Mouse (Mus musculus) embryonic facial prominence, embryonic 12.5 days (tissue): Measurements from ENCODE around the gene Gm20662. TPM values are rescaled to one million over a fixed set of nuclear protein-coding genes. Genes with fewer than 3 reads are reported as not detected.

Experiments
- ATAC-seq: fragments of 200-750 bp; cut with Nextera tagmentation; 2 replicates; pipeline ENCODE4 v1.8.0; 2017; ENCODE audit not compliant: insufficient number of reproducible peaks, insufficient read depth, low FRiP score, low TSS enrichment
- H3K27ac ChIP-seq: fragments of 300-500 bp; sonication (generic); 2 replicates; pipeline ENCODE4 v1.5.1; 2016; ENCODE audit warnings: mild to moderate bottlenecking
- H3K27me3 ChIP-seq: fragments of 300-500 bp; sonication (generic); 2 replicates; pipeline ENCODE4 v1.6.1; 2016; ENCODE audit warnings: mild to moderate bottlenecking, moderate library complexity
- H3K36me3 ChIP-seq: fragments of 300-500 bp; sonication (generic); 2 replicates; pipeline ENCODE4 v1.6.1; 2016; ENCODE audit warnings: mild to moderate bottlenecking
- H3K4me1 ChIP-seq: fragments of 300-500 bp; sonication (generic); 2 replicates; pipeline ENCODE4 v1.6.1; 2016
- H3K4me2 ChIP-seq: fragments of 300-500 bp; sonication (generic); replicated peaks from 2 replicates; pipeline ENCODE4 v1.6.1; 2016; ENCODE audit warnings: mild to moderate bottlenecking, moderate library complexity
- H3K4me3 ChIP-seq: fragments of 300-500 bp; sonication (generic); 2 replicates; pipeline ENCODE4 v1.5.1; 2016; ENCODE audit warnings: mild to moderate bottlenecking
- H3K9ac ChIP-seq: fragments of 300-500 bp; sonication (generic); 2 replicates; pipeline ENCODE4 v1.6.1; 2016; ENCODE audit warnings: mild to moderate bottlenecking, moderate library complexity
- H3K9me3 ChIP-seq: fragments of 300-500 bp; sonication (generic); 2 replicates; pipeline ENCODE4 v1.6.1; 2016; ENCODE audit warnings: mild to moderate bottlenecking, moderate library complexity
- WGBS: fragments of 180-500 bp; shearing (Covaris S2); methylation state at CpG from one replicate; pipeline ENCODE4 v1.1.7; 2016; 5-methylcytosine and 5-hydroxymethylcytosine counted together
- polyA plus RNA-seq: library from polyadenylated mRNA; unstranded; fragments of >200 nt; fragmentation: Nextera tagmentation; extraction: Ambion mirVana; gene quantifications from 2 replicates; pipeline ENCODE4 v1.2.1, GENCODE M21; 2016

Gm20662 gene
- polyA plus RNA-seq, 1 experiment from 2014 or later, result 0.51 TPM

DNA sequence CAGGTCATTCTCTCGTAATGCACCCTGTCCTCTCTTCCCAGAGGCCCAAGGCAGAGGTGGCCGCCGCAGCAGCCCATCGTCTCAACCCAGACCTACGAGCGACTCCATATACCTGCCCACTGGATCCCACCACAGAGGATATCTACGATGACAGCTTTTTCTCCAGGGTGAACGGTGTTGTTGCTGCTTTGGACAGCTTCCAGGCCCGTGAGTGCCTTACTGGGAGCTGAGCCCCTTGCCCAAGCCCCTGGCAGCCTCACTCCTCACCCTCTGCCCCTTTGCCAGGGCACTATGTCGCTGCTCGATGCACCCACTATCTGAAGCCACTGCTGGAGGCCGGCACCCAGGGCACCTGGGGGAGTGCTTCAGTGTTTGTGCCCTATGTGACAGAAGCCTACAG is 17.3 kb upstream of the Gm20662 start:
- Histone ChIP-seq H3K9me3 (no peaks in the 10 kb centered on the region), H3K36me3 (no peaks in the 10 kb centered on the region), H3K4me1 (peaks cover 41% of the 10 kb centered on the region), H3K4me3 (no peak overlapping the region), H3K9ac (no peak overlapping the region), H3K4me2 (no peak overlapping the region), H3K27ac (no peak overlapping the region), H3K27me3 (no peaks in the 10 kb centered on the region)
- no peak for ATAC-seq
- 88% methylated on average over 12 of the region's 12 CpGs for WGBS

DNA sequence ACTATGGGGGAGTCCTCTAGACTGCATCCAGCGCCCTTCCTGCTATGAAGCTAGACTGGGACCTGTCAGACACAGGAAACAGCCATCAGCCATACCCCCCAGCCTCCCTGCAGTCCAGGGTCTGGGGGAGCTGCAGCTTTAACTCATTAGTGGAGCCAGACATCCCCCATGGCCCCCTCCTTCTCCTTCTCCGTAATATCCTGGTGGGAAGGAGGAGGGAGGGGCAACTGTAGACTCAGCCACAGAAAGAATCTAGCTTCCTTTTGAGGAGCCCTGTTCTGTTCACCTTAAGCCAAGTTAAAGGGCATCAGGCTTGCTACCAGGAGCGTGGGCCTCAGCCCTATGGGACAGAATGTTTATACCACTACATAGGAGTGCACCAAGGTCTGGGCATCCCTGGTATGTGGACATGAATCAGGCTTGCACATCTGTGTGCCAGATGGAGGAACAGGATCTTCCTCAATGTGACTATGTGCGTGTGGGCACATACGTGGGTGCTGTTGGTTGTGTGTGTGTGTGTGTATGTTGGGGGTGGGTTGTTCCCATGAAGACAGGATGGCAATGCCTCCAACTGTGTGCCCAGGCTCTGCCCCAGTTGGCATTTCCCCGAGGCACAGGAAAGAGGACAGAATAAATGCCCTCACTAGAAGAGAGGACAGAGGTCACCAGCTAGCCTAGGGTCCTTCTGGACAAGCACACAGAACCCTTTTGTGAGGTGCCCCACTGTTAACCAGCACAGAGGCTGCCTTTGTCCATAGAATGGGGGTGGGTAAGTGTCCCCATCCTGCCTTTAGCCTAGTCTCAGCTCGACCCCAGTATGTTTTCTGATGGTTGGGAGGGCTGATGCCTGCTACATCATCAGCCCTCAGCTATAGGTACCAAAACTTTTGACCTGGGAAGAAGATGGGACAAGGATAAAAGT is 14.2 kb upstream of the Gm20662 start:
- Histone ChIP-seq H3K9ac (peak overlapping the region; percentile 88; the same call in 1 of the 2 replicates), H3K27ac (peak overlapping the region; percentile 98), H3K9me3 (no peaks in the 10 kb centered on the region), H3K36me3 (no peaks in the 10 kb centered on the region), H3K4me1 (peaks cover 43% of the 10 kb centered on the region), H3K4me3 (peak overlapping the region; percentile 87), H3K4me2 (peak overlapping the region; percentile 88), H3K27me3 (no peaks in the 10 kb centered on the region)
- peak; percentile 59 for ATAC-seq
- WGBS, result 15% methylated on average over 7 of the region's 7 CpGs

DNA sequence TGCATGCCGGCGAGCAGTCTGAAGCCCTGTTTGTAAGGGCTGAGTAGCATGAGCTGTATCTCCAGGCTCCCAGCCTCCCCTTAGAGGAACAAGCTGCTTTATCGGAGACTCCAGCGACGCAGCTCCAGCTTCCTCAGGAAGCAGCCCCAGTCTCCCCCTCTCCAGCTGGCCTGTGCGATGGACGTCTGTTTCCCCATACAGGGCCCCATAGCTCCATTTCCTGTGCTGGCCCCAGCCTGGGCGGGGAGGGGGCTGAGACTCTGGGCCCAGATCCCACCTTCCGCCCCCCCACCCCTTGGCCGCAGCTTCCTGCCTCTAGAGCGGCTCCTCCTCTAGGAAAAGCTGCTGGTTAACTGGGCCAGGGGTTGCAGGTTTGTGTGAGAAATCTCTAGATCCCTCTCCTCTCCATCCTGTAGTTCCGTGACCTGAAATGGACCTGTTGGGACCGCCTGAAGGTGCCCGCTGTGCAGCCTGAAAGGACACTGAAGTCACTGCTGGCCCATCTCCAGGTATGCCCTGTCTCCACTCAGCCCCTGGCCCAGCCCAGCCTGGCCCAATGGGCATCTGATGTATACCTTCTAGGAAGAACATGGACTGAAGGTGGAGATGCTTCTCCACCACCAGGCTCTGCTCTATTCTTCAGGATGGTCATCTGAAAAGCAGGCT is 13.3 kb upstream of the Gm20662 start, which contains the start of gene Gm20661:
Gene Gm20661 (plus strand): TSS at position 378 of the 666 bp plus-strand sequence.
- 14% methylated on average over 13 of the region's 14 CpGs for WGBS
- Histone ChIP-seq H3K9ac (peak within 1 kb of the TSS; percentile 88), H3K36me3 (no peaks in the 10 kb centered on the region), H3K27me3 (no peaks in the 10 kb centered on the region), H3K4me3 (peak within 1 kb of the TSS; percentile 87), H3K27ac (peak within 1 kb of the TSS; percentile 98), H3K4me2 (peak within 1 kb of the TSS; percentile 88), H3K9me3 (no peaks in the 10 kb centered on the region), H3K4me1 (peaks cover 48% of the 10 kb centered on the region)
- ATAC-seq, result peak; percentile 75

DNA sequence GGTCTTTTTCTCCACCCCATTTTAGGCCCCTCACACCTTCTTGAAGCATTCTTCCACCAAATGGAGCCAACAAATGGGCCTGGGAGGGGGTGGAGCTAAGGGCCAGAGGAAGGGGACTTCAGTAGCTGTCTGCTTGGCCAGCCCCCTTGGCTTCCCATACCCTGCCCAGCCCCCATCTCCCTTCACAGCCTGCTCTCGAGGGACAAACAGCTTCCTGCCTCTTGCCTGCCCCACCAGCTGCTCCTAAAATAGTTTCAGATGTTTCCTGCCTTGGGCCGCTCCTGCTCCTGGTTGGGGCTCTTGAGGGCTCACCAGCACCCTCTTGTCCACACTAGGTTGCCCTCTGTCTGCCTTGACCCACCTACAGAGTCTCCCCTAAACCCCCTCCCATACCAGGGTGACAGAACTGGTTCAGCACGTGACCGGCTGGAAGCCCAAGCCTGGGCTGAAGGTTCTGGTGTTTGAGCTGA is 12.7 kb upstream of the Gm20662 start:
- H3K4me1 ChIP-seq, result peaks cover 53% of the 10 kb centered on the region
- H3K27me3 ChIP-seq, result no peaks in the 10 kb centered on the region
- WGBS, result 11% methylated on average over 4 of the region's 4 CpGs
- H3K9ac ChIP-seq, result peak overlapping the region; percentile 88
- H3K4me3 ChIP-seq, result peak overlapping the region; percentile 87
- H3K4me2 ChIP-seq, result peak overlapping the region; percentile 88
- H3K27ac ChIP-seq, result peak overlapping the region; percentile 98
- H3K9me3 ChIP-seq, result no peaks in the 10 kb centered on the region
- 0 out of 2 replicates have a peak, but pooled peaks have one; percentile 19 for ATAC-seq
- H3K36me3 ChIP-seq, result no peaks in the 10 kb centered on the region

DNA sequence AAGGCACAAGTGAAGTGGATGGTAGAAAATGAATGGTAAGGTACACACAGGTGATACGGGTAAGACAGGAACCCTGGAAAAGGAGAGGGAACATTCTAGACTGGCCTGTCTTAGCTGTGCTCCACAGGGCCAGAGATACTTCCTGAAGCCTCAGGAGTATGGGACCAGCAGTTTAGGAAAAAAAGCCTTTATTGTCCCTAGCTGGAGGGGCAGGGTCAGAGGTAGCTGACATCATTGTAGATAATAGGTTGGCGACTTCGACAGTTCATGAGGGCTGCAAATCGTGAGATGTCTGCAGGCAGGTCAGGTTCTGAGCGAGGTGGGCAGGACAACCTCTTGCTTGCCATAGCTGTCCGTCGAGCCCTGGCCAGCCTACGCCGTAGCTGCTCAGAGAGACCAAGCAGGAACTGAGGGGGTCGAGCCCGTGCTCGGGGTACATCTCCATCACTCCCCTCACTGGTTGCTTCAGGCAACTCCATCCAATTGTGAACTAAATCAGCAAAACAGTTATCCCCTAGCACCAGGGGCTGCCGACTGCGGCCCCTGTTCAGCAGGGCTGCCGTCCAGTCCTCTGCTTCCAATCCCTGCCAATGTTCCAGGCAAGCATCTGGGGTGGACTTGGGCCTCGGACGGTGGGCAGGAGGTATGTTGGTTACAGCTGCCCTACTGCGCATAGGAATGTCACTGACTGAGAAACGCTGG is 11.9 kb upstream of the Gm20662 start:
- no peaks in the 10 kb centered on the region for H3K36me3 ChIP-seq
- peak overlapping the region; percentile 88 for H3K4me2 ChIP-seq
- H3K27me3 ChIP-seq, result no peaks in the 10 kb centered on the region
- peak overlapping the region; percentile 88 for H3K9ac ChIP-seq
- peak overlapping the region; percentile 98 for H3K27ac ChIP-seq
- peaks cover 53% of the 10 kb centered on the region for H3K4me1 ChIP-seq
- no peaks in the 10 kb centered on the region for H3K9me3 ChIP-seq
- peak overlapping the region; percentile 87 for H3K4me3 ChIP-seq
- WGBS, result 23% methylated on average over 19 of the region's 19 CpGs
- no peak for ATAC-seq

DNA sequence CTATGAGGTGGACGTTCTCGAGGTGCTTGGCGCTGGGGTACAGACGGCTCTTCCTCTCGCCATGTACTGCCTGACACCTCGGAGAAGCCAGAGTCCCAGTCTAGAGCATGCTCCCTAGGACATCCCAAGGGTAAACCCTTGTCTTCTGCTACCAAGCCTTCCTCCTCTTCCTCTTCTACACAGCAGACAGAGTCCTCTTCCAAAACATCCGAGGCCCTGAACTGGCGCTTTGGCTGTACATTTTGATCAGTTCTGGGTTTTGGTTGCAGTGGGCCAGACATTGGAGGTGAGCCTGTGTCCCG is 11.4 kb upstream of the Gm20662 start:
- Histone ChIP-seq H3K9me3 (no peaks in the 10 kb centered on the region), H3K27me3 (no peaks in the 10 kb centered on the region), H3K9ac (peak overlapping the region; percentile 88), H3K4me2 (peak overlapping the region; percentile 88), H3K4me3 (peak overlapping the region; percentile 87), H3K4me1 (peaks cover 53% of the 10 kb centered on the region), H3K27ac (peak overlapping the region; percentile 98), H3K36me3 (no peaks in the 10 kb centered on the region)
- no peak for ATAC-seq
- WGBS, result 29% methylated on average over 9 of the region's 9 CpGs

DNA sequence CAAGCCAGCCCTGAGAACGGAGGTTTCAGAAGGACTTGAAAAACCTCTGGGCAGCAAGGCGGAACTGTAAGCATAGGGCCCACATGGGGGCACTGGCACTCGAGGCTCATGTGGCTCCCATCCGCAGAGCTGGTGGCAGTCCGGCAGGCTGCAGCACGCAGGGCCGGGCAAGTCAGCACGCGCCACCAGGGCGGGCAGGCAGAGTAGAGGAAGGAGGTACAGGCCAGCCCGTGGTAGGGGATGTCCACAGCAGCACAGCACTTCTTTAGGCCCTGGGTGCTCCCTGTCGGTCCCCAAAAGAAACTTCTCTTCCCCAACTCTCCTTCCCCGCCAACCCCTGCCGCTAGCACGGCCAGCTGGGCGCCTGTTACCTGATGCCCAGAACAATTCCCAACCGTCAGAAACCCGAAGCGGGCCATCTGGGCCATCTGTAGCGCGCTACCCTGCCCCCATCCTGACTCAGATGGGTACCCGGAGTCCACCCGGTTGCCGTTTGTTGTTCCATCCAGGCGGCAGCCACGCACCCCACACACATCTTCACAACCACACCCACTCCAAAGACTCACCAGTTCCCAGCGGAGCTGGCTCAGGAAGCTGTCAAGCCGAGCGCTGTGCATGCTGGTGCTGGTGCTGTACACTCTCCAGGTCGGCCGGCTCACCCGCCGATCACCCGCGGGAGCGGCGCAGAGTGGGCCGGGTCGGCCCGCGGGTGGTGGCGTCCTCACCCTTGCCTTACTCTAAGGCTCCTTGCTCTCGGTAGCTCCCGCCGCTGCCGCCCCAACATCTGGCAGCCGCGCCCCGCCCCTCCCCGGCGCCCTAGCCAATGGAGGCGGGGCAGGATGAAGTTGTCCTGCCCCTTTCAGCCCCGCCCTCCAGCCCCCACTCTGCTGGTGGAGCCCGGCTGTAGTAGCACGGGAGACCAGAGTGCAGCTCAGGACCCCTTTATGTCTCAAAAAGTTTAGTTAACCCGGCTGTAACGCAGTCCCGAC is 10.7 kb upstream of the Gm20662 start, which contains the start of gene Inka1:
Gene Inka1 (minus strand): TSS at position 749 of the 989 bp plus-strand sequence.
- peak within 1 kb of the TSS; percentile 98 for H3K27ac ChIP-seq
- H3K4me2 ChIP-seq, result peak within 1 kb of the TSS; percentile 88
- H3K4me1 ChIP-seq, result peaks cover 46% of the 10 kb centered on the region
- WGBS, result under 1% methylated on average over 58 of the region's 58 CpGs
- H3K27me3 ChIP-seq, result no peaks in the 10 kb centered on the region
- peak within 1 kb of the TSS; percentile 88 for H3K9ac ChIP-seq
- H3K36me3 ChIP-seq, result no peaks in the 10 kb centered on the region
- no peaks in the 10 kb centered on the region for H3K9me3 ChIP-seq
- H3K4me3 ChIP-seq, result peak within 1 kb of the TSS; percentile 87
- ATAC-seq, result peak; percentile 64

DNA sequence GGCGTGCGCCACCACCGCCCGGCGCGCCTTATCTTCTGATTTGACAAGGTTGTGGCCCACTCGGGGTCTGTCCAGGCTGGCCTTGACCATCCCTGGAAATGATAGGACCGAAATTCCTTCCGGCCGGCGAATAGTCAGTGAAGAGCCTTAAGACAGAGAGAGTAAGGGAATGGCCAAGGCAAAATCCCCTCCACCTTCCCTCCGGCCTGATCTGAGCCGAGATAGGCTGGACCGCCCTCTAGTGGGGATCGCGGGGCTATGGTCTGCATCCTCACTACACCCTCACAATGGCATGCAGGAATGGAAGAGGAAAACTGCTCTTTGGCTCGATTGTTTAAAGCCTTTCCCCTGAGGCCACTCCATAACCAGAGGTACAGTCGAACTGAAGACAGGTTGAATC is 9.8 kb upstream of the Gm20662 start:
- Histone ChIP-seq H3K4me2 (peak overlapping the region; percentile 88), H3K9me3 (no peaks in the 10 kb centered on the region), H3K4me3 (peak overlapping the region; percentile 87), H3K27ac (peak overlapping the region; percentile 98), H3K36me3 (no peaks in the 10 kb centered on the region), H3K27me3 (no peaks in the 10 kb centered on the region), H3K4me1 (peaks cover 36% of the 10 kb centered on the region), H3K9ac (no peak overlapping the region)
- ATAC-seq, result 0 out of 2 replicates have a peak, but pooled peaks have one; percentile 17
- 3% methylated on average over 18 of the region's 18 CpGs for WGBS

DNA sequence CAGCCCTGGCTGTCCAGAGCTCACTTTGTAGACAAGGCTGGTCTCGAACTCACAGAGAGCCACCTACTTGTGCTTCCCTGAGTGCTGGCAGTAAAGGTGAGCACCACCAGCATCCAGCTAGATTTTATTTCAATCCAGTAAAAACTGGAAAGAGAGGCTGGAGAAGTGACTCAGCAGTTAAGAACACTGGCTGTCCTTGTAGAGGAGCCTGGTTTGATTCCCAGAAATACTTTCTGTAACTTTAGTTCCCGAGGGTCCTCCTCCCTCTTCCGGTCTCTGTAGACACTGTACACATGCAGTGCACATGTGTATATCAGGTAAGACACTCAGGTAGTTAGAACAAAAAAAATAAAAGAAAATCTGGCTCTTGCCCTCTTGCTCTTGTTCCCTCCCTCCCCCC is 8.2 kb upstream of the Gm20662 start:
- 41% methylated on average over 3 of the region's 3 CpGs for WGBS
- Histone ChIP-seq H3K36me3 (no peaks in the 10 kb centered on the region), H3K27ac (peak overlapping the region; percentile 65; the same call in 1 of the 2 replicates), H3K9me3 (no peaks in the 10 kb centered on the region), H3K4me1 (peaks cover 22% of the 10 kb centered on the region), H3K27me3 (no peaks in the 10 kb centered on the region), H3K4me3 (no peak overlapping the region), H3K9ac (no peak overlapping the region), H3K4me2 (no peak overlapping the region)
- no peak for ATAC-seq

DNA sequence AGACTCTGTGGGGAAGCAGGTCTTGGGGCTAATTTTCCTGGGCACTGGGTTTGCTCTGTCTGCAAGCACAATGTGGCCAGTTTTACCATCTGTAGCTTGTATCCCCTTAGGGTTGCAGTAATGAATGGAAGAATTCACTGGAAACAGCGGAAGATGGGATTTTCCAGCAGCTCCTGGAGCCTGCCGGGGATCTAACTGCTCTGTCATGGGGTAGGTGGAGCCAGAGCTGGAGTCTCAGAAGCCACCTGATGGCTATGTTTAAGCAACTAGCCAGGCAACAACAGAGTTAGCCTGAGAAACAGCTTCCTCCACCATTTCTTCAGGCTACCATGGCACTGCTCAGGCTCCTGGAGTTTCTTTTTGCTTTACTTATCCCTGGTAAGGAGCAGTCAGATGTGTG is 4.0 kb upstream of the Gm20662 start, which contains the start of gene Cdhr4:
Gene Cdhr4 (plus strand): TSS at position 301 of the 400 bp plus-strand sequence.
- WGBS, result 26% methylated on average over 2 of the region's 2 CpGs
- no peaks in the 10 kb centered on the region for H3K9me3 ChIP-seq
- peaks cover 10% of the 10 kb centered on the region; the same call in 1 of the 2 replicates for H3K4me1 ChIP-seq
- H3K9ac ChIP-seq, result no peak within 1 kb of the TSS
- no peaks in the 10 kb centered on the region for H3K27me3 ChIP-seq
- H3K36me3 ChIP-seq, result no peaks in the 10 kb centered on the region
- no peak within 1 kb of the TSS for H3K4me3 ChIP-seq
- no peak for ATAC-seq
- peak within 1 kb of the TSS; percentile 5; the same call in 1 of the 2 replicates for H3K27ac ChIP-seq
- H3K4me2 ChIP-seq, result no peak within 1 kb of the TSS
